Mouse (Mus musculus): ENCODE results near the gene Map1lc3b. TPM values are rescaled to one million over a fixed set of nuclear protein-coding genes. Genes with fewer than 3 reads are reported as not detected.
"Not testable (repeated sequence)": the region's sequence is repeated elsewhere in the genome, so short reads cannot be mapped to it uniquely, and the experiment has no call there.

Gene Map1lc3b
- total and polyA plus RNA-seq, 2 experiments from 2014 or later = 262 to 386 TPM

DNA sequence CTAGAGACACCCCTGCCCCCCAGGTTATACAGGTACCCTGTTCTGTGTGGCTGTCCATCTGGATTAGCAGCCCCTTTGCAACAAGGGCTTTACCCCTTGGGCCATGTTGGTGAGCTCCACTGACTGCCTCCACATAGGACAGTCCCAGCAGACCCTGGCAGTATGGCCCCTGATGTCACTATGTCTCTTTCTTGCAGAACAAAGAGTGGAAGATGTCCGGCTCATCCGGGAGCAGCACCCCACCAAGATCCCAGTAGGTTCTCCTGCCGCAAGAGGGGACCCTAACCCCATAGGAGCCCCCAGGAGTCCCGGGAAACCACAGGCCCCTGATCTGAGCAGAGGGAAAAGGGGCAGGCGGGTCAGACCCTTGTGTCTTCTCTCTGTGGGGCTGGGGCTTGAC lies 3.1 kb downstream of the Map1lc3b start:
- WGBS = 87% methylated on average over 5 of the region's 5 CpGs
- H3K4me1 ChIP-seq (ENCODE audit: insufficient read depth) = peaks cover 15% of the 10 kb centered on the region
- H3K9ac ChIP-seq = no peak overlapping the region
- H3K4me3 ChIP-seq (ENCODE audit: low read depth, low read length) = no peak overlapping the region
- DNase-seq (no peak), ATAC-seq (no peak)
- no peaks in the 10 kb centered on the region for H3K9me3 ChIP-seq (ENCODE audit: low read length)
- H3K36me3 ChIP-seq (ENCODE audit: insufficient read depth) = peaks cover 39% of the 10 kb centered on the region
- no peak overlapping the region for H3K27ac ChIP-seq (ENCODE audit: low read depth, low read length)
- no peaks in the 10 kb centered on the region for H3K27me3 ChIP-seq (ENCODE audit: insufficient read depth, low read length)
- no peak overlapping the region for H3K4me2 ChIP-seq (ENCODE audit: low read depth)
- no peak for TF ChIP-seq CTCF (IDR thresholded peaks at IDR 0.05; ENCODE audit: low read depth)

DNA sequence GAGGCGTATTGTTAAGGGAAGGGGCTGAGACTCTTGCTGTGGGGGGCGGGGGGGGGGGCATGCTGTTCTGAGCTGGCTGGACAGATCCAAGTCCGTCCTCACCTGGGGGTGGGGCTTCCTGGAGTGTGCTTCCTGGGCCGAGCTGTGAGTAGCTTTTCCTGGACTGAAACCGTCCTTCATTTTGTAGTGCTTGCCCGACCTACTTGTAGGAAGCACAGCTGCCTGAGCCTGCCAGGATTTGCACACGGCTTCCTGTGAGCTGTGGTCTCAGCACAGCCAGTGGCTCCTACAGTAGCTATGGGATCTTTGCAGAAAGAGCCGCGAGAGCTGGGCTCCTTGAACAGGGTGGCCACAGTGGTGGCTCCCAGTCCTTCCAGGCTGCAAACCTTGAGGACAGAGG lies 3.8 kb downstream of the Map1lc3b start:
- peaks cover 40% of the 10 kb centered on the region for H3K36me3 ChIP-seq (ENCODE audit: insufficient read depth)
- no peak for TF ChIP-seq CTCF (IDR thresholded peaks at IDR 0.05; ENCODE audit: low read depth)
- no peak overlapping the region for H3K9ac ChIP-seq
- no peak overlapping the region for H3K4me2 ChIP-seq (ENCODE audit: low read depth)
- 74% methylated on average over 9 of the region's 9 CpGs for WGBS
- no peaks in the 10 kb centered on the region for H3K27me3 ChIP-seq (ENCODE audit: insufficient read depth, low read length)
- H3K4me3 ChIP-seq (ENCODE audit: low read depth, low read length) = no peak overlapping the region
- peaks cover 15% of the 10 kb centered on the region for H3K4me1 ChIP-seq (ENCODE audit: insufficient read depth)
- no peak overlapping the region for H3K27ac ChIP-seq (ENCODE audit: low read depth, low read length)
- no peaks in the 10 kb centered on the region for H3K9me3 ChIP-seq (ENCODE audit: low read length)
- DNase-seq (no peak), ATAC-seq (no peak)

DNA sequence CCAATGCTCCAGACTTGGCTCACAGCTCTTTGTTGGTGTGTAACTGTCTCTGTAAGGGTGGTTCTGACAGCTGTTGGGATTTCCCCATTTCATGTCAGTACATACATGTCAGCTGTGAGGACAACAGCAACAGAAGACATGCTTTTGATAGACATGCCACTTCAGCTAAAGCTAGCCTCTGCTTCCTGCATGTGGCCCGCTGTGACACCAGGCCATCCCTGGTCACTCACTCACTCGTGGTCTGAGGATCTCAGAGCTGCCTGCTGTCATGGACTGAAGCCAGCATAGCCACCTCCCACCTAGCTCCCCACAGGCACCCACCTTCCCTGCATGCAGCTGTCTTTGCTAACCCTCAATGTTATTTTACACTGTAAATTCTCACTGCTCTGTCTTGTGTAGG lies 7.3 kb downstream of the Map1lc3b start:
- not testable (repeated sequence) for ATAC-seq; H3K9ac ChIP-seq; H3K4me1 ChIP-seq (ENCODE audit: insufficient read depth); H3K4me3 ChIP-seq (ENCODE audit: low read depth, low read length); H3K27ac ChIP-seq (ENCODE audit: low read depth, low read length); DNase-seq; H3K27me3 ChIP-seq (ENCODE audit: insufficient read depth, low read length); H3K4me2 ChIP-seq (ENCODE audit: low read depth); H3K9me3 ChIP-seq (ENCODE audit: low read length)
- 67% methylated on average over 2 of the region's 2 CpGs for WGBS
- peaks cover 72% of the 10 kb centered on the region for H3K36me3 ChIP-seq (ENCODE audit: insufficient read depth)

DNA sequence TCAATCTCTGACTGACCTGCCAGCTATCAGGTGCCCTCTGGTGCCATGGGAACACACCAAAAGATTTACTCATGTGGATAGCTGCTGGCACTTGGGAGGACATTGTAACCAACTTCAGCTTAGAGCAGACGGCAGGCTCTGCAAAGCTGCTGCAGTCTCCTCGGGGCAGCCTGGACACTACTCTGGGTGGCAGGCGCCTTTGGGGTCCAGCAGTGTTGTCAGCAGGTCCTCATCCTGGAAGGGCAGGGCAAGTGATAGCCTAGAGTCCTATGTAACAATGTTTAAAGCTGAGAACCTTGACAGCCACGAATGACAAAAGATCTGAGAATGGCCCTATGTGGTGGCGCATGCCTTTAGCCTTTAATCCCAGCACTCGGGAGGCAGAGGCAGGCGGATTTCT lies 8.0 kb downstream of the Map1lc3b start:
- no peak overlapping the region for H3K4me2 ChIP-seq (ENCODE audit: low read depth)
- H3K9ac ChIP-seq = no peak overlapping the region
- H3K9me3 ChIP-seq (ENCODE audit: low read length) = no peaks in the 10 kb centered on the region
- no peaks in the 10 kb centered on the region for H3K4me1 ChIP-seq (ENCODE audit: insufficient read depth)
- no peak for TF ChIP-seq CTCF (IDR thresholded peaks at IDR 0.05; ENCODE audit: low read depth)
- no peak overlapping the region for H3K4me3 ChIP-seq (ENCODE audit: low read depth, low read length)
- no peak overlapping the region for H3K27ac ChIP-seq (ENCODE audit: low read depth, low read length)
- ATAC-seq (no peak), DNase-seq (no peak)
- WGBS = 88% methylated on average over 7 of the region's 7 CpGs
- H3K27me3 ChIP-seq (ENCODE audit: insufficient read depth, low read length) = no peaks in the 10 kb centered on the region
- peaks cover 78% of the 10 kb centered on the region for H3K36me3 ChIP-seq (ENCODE audit: insufficient read depth)

DNA sequence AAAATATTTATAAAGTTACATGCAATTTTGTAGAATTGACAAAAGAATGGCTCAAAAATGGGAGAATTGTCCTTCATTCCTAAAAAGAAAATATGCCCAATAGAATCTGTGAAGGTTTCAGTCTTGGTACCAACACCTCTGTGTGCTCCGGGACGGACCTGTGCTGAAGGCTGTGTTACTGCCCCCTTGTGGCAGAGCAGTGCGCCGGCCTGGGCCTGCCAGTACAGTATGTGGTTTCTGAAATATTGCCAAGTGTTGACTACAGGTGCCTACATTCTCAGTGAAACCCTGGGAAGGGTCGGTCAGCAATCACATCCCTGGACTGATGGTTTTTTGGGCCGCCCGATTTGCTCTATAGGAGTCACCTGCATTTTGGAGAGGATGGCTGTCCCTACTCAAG lies 8.7 kb downstream of the Map1lc3b start:
- Histone ChIP-seq H3K36me3 (ENCODE audit: insufficient read depth) (peaks cover 78% of the 10 kb centered on the region), H3K4me3 (ENCODE audit: low read depth, low read length) (no peak overlapping the region), H3K27ac (ENCODE audit: low read depth, low read length) (no peak overlapping the region), H3K9ac (no peak overlapping the region), H3K9me3 (ENCODE audit: low read length) (no peaks in the 10 kb centered on the region), H3K4me2 (ENCODE audit: low read depth) (no peak overlapping the region), H3K4me1 (ENCODE audit: insufficient read depth) (no peaks in the 10 kb centered on the region), H3K27me3 (ENCODE audit: insufficient read depth, low read length) (no peaks in the 10 kb centered on the region)
- DNase-seq = peak; percentile 83
- WGBS = 32% methylated on average over 7 of the region's 7 CpGs
- peak; percentile 78 for ATAC-seq
- peak; percentile 89 for TF ChIP-seq CTCF (IDR thresholded peaks at IDR 0.05; ENCODE audit: low read depth)

DNA sequence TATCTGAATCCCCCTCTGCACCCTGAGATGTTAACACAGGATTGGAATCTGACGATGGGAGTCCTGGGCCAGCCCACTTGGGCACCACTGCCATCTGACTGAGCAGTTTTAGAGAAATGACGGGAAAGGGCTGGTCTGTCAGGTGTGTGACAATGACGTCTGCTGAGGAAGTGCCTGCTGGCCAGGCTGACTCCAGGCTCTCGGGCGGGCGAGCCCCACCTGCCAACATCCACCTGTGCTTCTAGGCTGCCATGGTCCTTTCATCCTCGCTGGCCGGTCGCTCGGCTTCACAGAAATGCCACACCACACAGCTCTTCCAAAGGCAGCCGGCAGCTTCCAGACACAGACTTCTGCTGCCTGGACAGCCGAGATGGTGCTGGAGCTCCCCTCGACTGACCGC lies 9.7 kb downstream of the Map1lc3b start:
- WGBS = 86% methylated on average over 14 of the region's 14 CpGs
- Histone ChIP-seq H3K27me3 (ENCODE audit: insufficient read depth, low read length) (no peaks in the 10 kb centered on the region), H3K4me3 (ENCODE audit: low read depth, low read length) (no peak overlapping the region), H3K9me3 (ENCODE audit: low read length) (no peaks in the 10 kb centered on the region), H3K36me3 (ENCODE audit: insufficient read depth) (peaks cover 79% of the 10 kb centered on the region), H3K4me1 (ENCODE audit: insufficient read depth) (no peaks in the 10 kb centered on the region), H3K27ac (ENCODE audit: low read depth, low read length) (no peak overlapping the region), H3K9ac (no peak overlapping the region), H3K4me2 (ENCODE audit: low read depth) (no peak overlapping the region)
- ATAC-seq (no peak), DNase-seq (no peak)
- TF ChIP-seq CTCF (IDR thresholded peaks at IDR 0.05; ENCODE audit: low read depth) = no peak

DNA sequence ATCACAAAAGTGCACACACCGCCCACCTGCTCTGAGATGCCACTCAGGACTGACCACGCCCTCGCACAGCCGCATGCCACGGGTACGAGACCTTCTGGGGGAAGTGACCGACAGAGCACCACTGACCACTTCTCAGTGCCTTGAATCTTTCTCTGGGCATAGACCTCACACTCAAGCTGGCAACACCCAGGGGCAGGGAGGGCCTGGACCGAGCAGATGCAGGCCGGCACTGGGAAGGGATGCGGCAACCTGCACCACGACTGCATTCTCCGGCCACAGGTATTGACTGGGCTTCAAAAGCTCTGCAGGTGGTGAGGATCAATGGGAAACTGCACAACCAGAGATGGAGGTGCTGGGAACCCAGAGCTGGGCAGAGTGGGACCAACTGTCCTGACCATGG lies 12.2 kb downstream of the Map1lc3b start:
- H3K36me3 ChIP-seq (ENCODE audit: insufficient read depth) = peaks cover 80% of the 10 kb centered on the region
- ATAC-seq (no peak), DNase-seq (no peak)
- H3K9ac ChIP-seq = no peak overlapping the region
- 92% methylated on average over 12 of the region's 12 CpGs for WGBS
- H3K27me3 ChIP-seq (ENCODE audit: insufficient read depth, low read length) = no peaks in the 10 kb centered on the region
- no peak for TF ChIP-seq CTCF (IDR thresholded peaks at IDR 0.05; ENCODE audit: low read depth)
- no peaks in the 10 kb centered on the region for H3K9me3 ChIP-seq (ENCODE audit: low read length)
- H3K4me1 ChIP-seq (ENCODE audit: insufficient read depth) = no peaks in the 10 kb centered on the region
- H3K4me2 ChIP-seq (ENCODE audit: low read depth) = no peak overlapping the region
- H3K4me3 ChIP-seq (ENCODE audit: low read depth, low read length) = no peak overlapping the region
- no peak overlapping the region for H3K27ac ChIP-seq (ENCODE audit: low read depth, low read length)

DNA sequence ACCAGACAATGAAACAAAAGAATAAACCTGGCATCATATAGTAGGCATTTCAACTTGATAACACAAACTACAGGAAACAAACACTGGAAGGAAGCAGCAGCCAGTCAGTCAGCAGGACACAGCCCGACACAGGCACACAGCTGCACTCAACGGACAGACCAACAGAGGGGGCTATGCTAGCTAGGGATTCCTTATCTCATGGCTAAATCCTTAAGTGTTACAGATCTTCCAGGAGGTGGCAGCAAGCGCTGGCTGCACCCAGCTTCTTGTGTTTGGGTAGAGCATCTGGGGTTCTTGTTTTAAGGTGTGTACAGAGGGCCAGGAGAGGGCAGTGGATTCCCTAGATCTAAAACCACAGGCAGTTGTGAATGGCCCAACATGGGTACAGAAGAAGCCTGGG lies 12.7 kb downstream of the Map1lc3b start:
- H3K27ac ChIP-seq (ENCODE audit: low read depth, low read length) = no peak overlapping the region
- no peak overlapping the region for H3K4me2 ChIP-seq (ENCODE audit: low read depth)
- peaks cover 80% of the 10 kb centered on the region for H3K36me3 ChIP-seq (ENCODE audit: insufficient read depth)
- no peaks in the 10 kb centered on the region for H3K4me1 ChIP-seq (ENCODE audit: insufficient read depth)
- ATAC-seq = peak; percentile 73
- whole genome bisulfite sequencing = 18% methylated on average over 3 of the region's 3 CpGs
- H3K9me3 ChIP-seq (ENCODE audit: low read length) = no peaks in the 10 kb centered on the region
- no peak overlapping the region for H3K4me3 ChIP-seq (ENCODE audit: low read depth, low read length)
- DNase-seq = peak; percentile 83
- no peaks in the 10 kb centered on the region for H3K27me3 ChIP-seq (ENCODE audit: insufficient read depth, low read length)
- peak; percentile 87 for TF ChIP-seq CTCF (IDR thresholded peaks at IDR 0.05; ENCODE audit: low read depth)
- H3K9ac ChIP-seq = no peak overlapping the region

Measured in forebrain, postnatal 0 days (tissue).